Mouse (Mus musculus): ENCODE data around the gene Myadml2. TPM values are rescaled to one million over a fixed set of nuclear protein-coding genes. Genes with fewer than 3 reads are reported as not detected.

The Myadml2 gene
- polyA plus RNA-seq, 2 experiments = 0.07 to 0.67 TPM

GRCm38 (mm10) chr11:120693461-120693860 lies 45.5 kb upstream of the Myadml2 start:
- TF ChIP-seq EP300 (IDR thresholded peaks at IDR 0.05; ENCODE audit: low read depth) (no peak), CTCF (IDR thresholded peaks at IDR 0.05; ENCODE audit: low read depth) (no peak)
- WGBS (ENCODE audit: insufficient replicate concordance) = 57% methylated on average over 3 of the region's 3 CpGs
- Histone ChIP-seq H3K4me2 (ENCODE audit: low read depth) (no peak overlapping the region), H3K4me3 (ENCODE audit: insufficient read depth in 1 of 2, low read depth in 2 of 2, low read length in 2 of 2) (no peak overlapping the region), H3K36me3 (replicated peaks; ENCODE audit: control insufficient read depth, insufficient read depth, low read depth) (no peaks in the 10 kb centered on the region; the same call in 1 of the 2 replicates), H3K4me1 (replicated peaks; ENCODE audit: control insufficient read depth in 2 of 2, insufficient read depth in 2 of 2, low read length in 1 of 2) (no peaks in the 10 kb centered on the region), H3K27me3 (ENCODE audit: control insufficient read depth, insufficient read depth, low read length) (no peaks in the 10 kb centered on the region), H3K9me3 (ENCODE audit: control insufficient read depth, low read length) (no peaks in the 10 kb centered on the region), H3K27ac (no peak overlapping the region), H3K9ac (replicated peaks) (no peak overlapping the region)
- no peak for DNase-seq (ENCODE audit: low read depth in 3 of 3, low spot score in 3 of 3)
- ATAC-seq (ENCODE audit: insufficient read depth) = no peak

GRCm38 (mm10) chr11:120692471-120693011 lies 44.6 kb upstream of the Myadml2 start:
- H3K36me3 ChIP-seq (replicated peaks; ENCODE audit: control insufficient read depth, insufficient read depth, low read depth) = no peaks in the 10 kb centered on the region; the same call in 1 of the 2 replicates
- no peaks in the 10 kb centered on the region for H3K4me1 ChIP-seq (replicated peaks; ENCODE audit: control insufficient read depth in 2 of 2, insufficient read depth in 2 of 2, low read length in 1 of 2)
- no peak for ATAC-seq (ENCODE audit: insufficient read depth)
- no peak for DNase-seq (ENCODE audit: low read depth in 3 of 3, low spot score in 3 of 3)
- H3K27me3 ChIP-seq (ENCODE audit: control insufficient read depth, insufficient read depth, low read length) = no peaks in the 10 kb centered on the region
- WGBS (ENCODE audit: insufficient replicate concordance) = 86% methylated on average over 4 of the region's 4 CpGs
- H3K27ac ChIP-seq = no peak overlapping the region
- no peak for TF ChIP-seq CTCF (IDR thresholded peaks at IDR 0.05; ENCODE audit: low read depth)
- TF ChIP-seq EP300 (IDR thresholded peaks at IDR 0.05; ENCODE audit: low read depth) = no peak
- H3K9ac ChIP-seq (replicated peaks) = no peak overlapping the region
- H3K9me3 ChIP-seq (ENCODE audit: control insufficient read depth, low read length) = no peaks in the 10 kb centered on the region
- H3K4me3 ChIP-seq (ENCODE audit: insufficient read depth in 1 of 2, low read depth in 2 of 2, low read length in 2 of 2) = no peak overlapping the region
- H3K4me2 ChIP-seq (ENCODE audit: low read depth) = no peak overlapping the region

DNA sequence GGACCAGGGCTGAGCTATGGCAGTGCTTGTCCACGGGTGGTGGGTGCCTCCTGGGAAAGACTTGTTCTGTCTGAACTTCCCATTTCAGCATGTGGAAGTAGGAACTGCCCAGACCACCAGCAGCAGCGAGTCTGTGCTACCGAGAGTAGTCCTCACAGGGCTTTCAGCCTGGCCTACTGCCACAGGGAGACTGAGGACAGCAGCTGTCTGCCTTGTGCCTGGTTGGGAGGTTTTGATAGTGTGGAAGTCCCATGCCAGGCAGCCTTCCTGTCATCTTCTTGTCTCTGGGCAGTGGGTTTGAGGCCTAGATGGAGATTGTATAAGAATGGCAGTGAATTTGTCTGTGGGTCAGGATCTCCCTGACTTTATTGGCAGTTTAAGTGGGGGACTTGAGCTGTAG lies 41.4 kb upstream of the Myadml2 start:
- Histone ChIP-seq H3K4me1 (replicated peaks; ENCODE audit: control insufficient read depth in 2 of 2, insufficient read depth in 2 of 2, low read length in 1 of 2) (no peaks in the 10 kb centered on the region), H3K27me3 (ENCODE audit: control insufficient read depth, insufficient read depth, low read length) (no peaks in the 10 kb centered on the region), H3K36me3 (replicated peaks; ENCODE audit: control insufficient read depth, insufficient read depth, low read depth) (peaks cover 3% of the 10 kb centered on the region; the same call in 1 of the 2 replicates), H3K9me3 (ENCODE audit: control insufficient read depth, low read length) (no peaks in the 10 kb centered on the region), H3K4me3 (ENCODE audit: insufficient read depth in 1 of 2, low read depth in 2 of 2, low read length in 2 of 2) (no peak overlapping the region), H3K27ac (no peak overlapping the region), H3K4me2 (ENCODE audit: low read depth) (no peak overlapping the region), H3K9ac (replicated peaks) (no peak overlapping the region)
- WGBS (ENCODE audit: insufficient replicate concordance) = 57% methylated on average over 3 of the region's 3 CpGs
- no peak for ATAC-seq (ENCODE audit: insufficient read depth)
- no peak for DNase-seq (ENCODE audit: low read depth in 3 of 3, low spot score in 3 of 3)
- TF ChIP-seq EP300 (IDR thresholded peaks at IDR 0.05; ENCODE audit: low read depth) (no peak), CTCF (IDR thresholded peaks at IDR 0.05; ENCODE audit: low read depth) (no peak)

DNA sequence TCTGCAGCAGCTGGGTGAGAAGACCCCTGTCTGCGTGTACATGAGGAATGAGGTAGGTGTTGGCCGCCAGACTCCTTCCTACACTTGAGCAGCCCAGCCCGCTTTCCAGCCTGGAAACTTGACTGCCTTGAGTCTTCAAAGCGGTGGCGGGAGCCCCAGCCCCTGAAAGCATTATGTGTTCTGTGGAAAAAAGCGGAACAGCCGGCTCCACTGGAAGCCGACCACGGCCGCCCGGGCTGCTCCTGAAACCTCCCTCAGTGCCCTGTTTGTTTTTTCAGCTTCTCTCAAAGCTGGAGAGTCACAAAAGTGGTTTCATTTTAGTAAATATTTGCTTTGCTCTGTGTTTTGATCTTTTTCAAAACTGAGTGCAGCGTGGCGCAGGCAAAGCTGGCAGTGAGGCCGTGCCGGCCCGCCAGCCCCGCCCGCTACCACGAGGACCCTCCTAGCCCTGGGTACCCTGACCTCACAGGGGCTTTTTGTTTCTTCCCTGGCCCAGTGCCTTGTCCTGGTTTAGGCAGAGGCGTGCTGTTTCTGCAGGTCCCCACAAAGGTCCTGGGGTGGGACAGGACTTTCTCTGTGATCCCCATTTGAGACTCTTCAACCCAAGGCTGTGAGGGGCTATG lies 38.8 kb upstream of the Myadml2 start:
- Histone ChIP-seq H3K36me3 (replicated peaks; ENCODE audit: control insufficient read depth, insufficient read depth, low read depth) (peaks cover 3% of the 10 kb centered on the region; the same call in 1 of the 2 replicates), H3K27ac (no peak overlapping the region), H3K9me3 (ENCODE audit: control insufficient read depth, low read length) (no peaks in the 10 kb centered on the region), H3K4me3 (ENCODE audit: insufficient read depth in 1 of 2, low read depth in 2 of 2, low read length in 2 of 2) (no peak overlapping the region), H3K4me2 (ENCODE audit: low read depth) (no peak overlapping the region), H3K4me1 (replicated peaks; ENCODE audit: control insufficient read depth in 2 of 2, insufficient read depth in 2 of 2, low read length in 1 of 2) (no peaks in the 10 kb centered on the region), H3K9ac (replicated peaks) (no peak overlapping the region), H3K27me3 (ENCODE audit: control insufficient read depth, insufficient read depth, low read length) (no peaks in the 10 kb centered on the region)
- WGBS (ENCODE audit: insufficient replicate concordance) = 86% methylated on average over 20 of the region's 20 CpGs
- ATAC-seq (ENCODE audit: insufficient read depth) (no peak), DNase-seq (ENCODE audit: low read depth in 3 of 3, low spot score in 3 of 3) (no peak)
- no peak for TF ChIP-seq EP300 (IDR thresholded peaks at IDR 0.05; ENCODE audit: low read depth)
- no peak for TF ChIP-seq CTCF (IDR thresholded peaks at IDR 0.05; ENCODE audit: low read depth)

GRCm38 (mm10) chr11:120684660-120685059 lies 36.7 kb upstream of the Myadml2 start:
- WGBS (ENCODE audit: insufficient replicate concordance) = 65% methylated on average over 2 of the region's 2 CpGs
- Histone ChIP-seq H3K9ac (replicated peaks) (no peak overlapping the region), H3K9me3 (ENCODE audit: control insufficient read depth, low read length) (no peaks in the 10 kb centered on the region), H3K4me1 (replicated peaks; ENCODE audit: control insufficient read depth in 2 of 2, insufficient read depth in 2 of 2, low read length in 1 of 2) (no peaks in the 10 kb centered on the region), H3K4me2 (ENCODE audit: low read depth) (no peak overlapping the region), H3K27me3 (ENCODE audit: control insufficient read depth, insufficient read depth, low read length) (no peaks in the 10 kb centered on the region), H3K27ac (no peak overlapping the region), H3K4me3 (ENCODE audit: insufficient read depth in 1 of 2, low read depth in 2 of 2, low read length in 2 of 2) (no peak overlapping the region), H3K36me3 (replicated peaks; ENCODE audit: control insufficient read depth, insufficient read depth, low read depth) (peaks cover 3% of the 10 kb centered on the region)
- TF ChIP-seq EP300 (IDR thresholded peaks at IDR 0.05; ENCODE audit: low read depth) = no peak
- TF ChIP-seq CTCF (IDR thresholded peaks at IDR 0.05; ENCODE audit: low read depth) = no peak
- DNase-seq (ENCODE audit: low read depth in 3 of 3, low spot score in 3 of 3) (no peak), ATAC-seq (ENCODE audit: insufficient read depth) (no peak)

Measured in liver, embryonic 14.5 days (tissue).